Mouse (Mus musculus) cerebellum, adult 2 months (tissue): ENCODE measurements around the gene Usp2. TPM values are rescaled to one million over a fixed set of nuclear protein-coding genes. Genes with fewer than 3 reads are reported as not detected.

Source experiments
- DNase-seq, 2 experiments: peaks; one replicate each; pipeline ENCODE4 v3.0.0; 2021
- H3K27ac ChIP-seq: fragments of 200-500 bp; 2 replicates; pipeline ENCODE4 v1.5.1; 2012; ENCODE audit warnings: low read length, control low read depth, inconsistent platforms; ENCODE audit not compliant: insufficient read depth
- H3K27me3 ChIP-seq: fragments of 200-500 bp; 2 replicates; pipeline ENCODE4 v1.6.1; 2012; ENCODE audit warnings: inconsistent platforms, mild to moderate bottlenecking, low read length, moderate library complexity; ENCODE audit not compliant: control insufficient read depth, insufficient read depth
- H3K4me1 ChIP-seq: fragments of 200-500 bp; 2 replicates; pipeline ENCODE4 v1.6.1; 2011; ENCODE audit warnings: low read length; ENCODE audit not compliant: control insufficient read depth, insufficient read depth
- H3K4me3 ChIP-seq: fragments of 200-500 bp; replicated peaks from 2 replicates; pipeline ENCODE3; 2011; ENCODE audit warnings: mild to moderate bottlenecking, low read depth, low read length, control low read depth; ENCODE audit not compliant: insufficient read depth
- CTCF ChIP-seq: fragments of 200-500 bp; IDR thresholded peaks from 2 replicates; pipeline ENCODE4 v1.5.1; 2011; ENCODE audit warnings: low read depth, mild to moderate bottlenecking, control low read depth, low read length, moderate library complexity, borderline replicate concordance; ENCODE audit not compliant: insufficient read depth
- POLR2A ChIP-seq: fragments of 200-500 bp; IDR thresholded peaks from 2 replicates; pipeline ENCODE4 v1.6.1; 2011; ENCODE audit warnings: low read length, control low read depth, borderline replicate concordance; ENCODE audit not compliant: insufficient read depth
- WGBS: fragments of 180-500 bp; shearing (Covaris S2); methylation state at CpG from one replicate; pipeline ENCODE4 v1.1.7; 2018; 5-methylcytosine and 5-hydroxymethylcytosine counted together
- polyA plus RNA-seq: library from polyadenylated mRNA; depleted of rRNA; stranded (reverse); fragments of >200 nt; gene quantifications from 2 replicates; pipeline ENCODE4 v1.2.3, GENCODE M21; 2012

Gene Usp2
- polyA plus RNA-seq, 1 experiment = 43.5 TPM

DNA sequence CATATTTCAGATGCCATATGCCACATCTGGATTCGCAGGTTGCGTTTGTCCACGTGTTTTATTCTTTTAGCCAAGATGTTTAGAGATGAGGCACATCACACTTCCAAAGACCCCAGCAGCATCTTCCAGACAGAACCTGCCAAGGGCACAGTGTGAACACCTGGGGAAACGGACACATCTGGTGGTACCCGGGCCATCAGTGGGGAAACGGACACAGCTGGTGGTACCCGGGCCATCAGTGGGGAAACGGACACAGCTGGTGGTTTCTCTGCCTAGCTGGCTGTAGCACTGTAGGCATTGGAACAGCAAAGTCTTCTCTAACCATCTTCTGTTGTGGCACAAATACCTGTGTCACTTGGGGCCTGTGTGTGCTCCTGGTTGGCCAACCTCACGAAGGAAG is 29.0 kb downstream of the Usp2 start:
- no peak overlapping the region for H3K27ac ChIP-seq
- DNase-seq = no peak
- no peak overlapping the region for H3K4me3 ChIP-seq
- no peaks in the 10 kb centered on the region for H3K27me3 ChIP-seq
- no peak for TF ChIP-seq POLR2A
- TF ChIP-seq CTCF = no peak
- 75% methylated on average over 9 of the region's 9 CpGs for WGBS
- peaks cover 22% of the 10 kb centered on the region for H3K4me1 ChIP-seq

DNA sequence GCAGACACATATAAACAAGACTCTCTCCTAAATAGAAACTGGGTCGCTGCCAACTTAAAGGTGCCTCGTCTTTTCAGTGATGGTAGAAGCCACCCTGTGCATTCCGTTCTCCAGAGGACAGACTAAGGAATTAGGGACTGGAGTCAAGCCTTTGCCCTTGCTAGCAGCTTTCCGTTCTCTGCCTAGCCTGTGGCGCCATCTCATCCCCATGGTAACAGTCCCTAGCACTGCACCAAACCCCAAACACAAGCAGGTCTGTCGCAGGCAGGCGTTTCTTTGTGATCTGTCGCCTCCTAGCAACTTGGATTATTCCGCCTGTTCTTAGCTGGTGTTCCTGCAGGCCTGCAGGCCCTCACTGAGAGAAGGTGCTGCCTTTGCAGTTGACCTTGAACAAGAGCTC is 29.7 kb downstream of the Usp2 start:
- 28% methylated on average over 9 of the region's 9 CpGs for WGBS
- peaks cover 22% of the 10 kb centered on the region for H3K4me1 ChIP-seq
- no peak overlapping the region for H3K4me3 ChIP-seq
- no peak overlapping the region; the same call in 1 of the 2 replicates for H3K27ac ChIP-seq
- no peak for DNase-seq
- H3K27me3 ChIP-seq = no peaks in the 10 kb centered on the region
- TF ChIP-seq POLR2A (no peak), CTCF (no peak)

DNA sequence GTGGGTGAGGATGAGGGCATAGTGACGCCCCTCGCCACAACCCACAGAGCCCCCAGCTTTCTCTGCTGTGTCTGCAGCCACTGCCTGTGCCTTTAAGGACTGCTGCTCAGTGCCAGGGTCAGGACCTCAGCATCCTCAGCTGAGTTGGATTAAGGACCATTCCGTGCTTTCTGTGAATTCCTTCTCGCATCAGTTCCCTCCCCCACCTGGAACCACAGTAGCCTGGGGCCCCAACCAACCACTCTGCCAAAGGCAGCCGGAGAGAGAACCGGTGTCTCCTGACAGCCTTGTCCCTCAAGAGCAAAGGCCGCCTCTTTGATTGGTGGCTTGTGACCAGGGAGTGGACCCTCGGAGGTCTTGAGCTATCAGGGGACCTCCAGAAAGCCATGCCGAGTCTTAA is 34.7 kb downstream of the Usp2 start, which contains the start of gene Mfrp:
Mfrp (plus strand) TSS at position 240 of the 400 bp plus-strand sequence.
- Histone ChIP-seq H3K4me3 (no peak within 1 kb of the TSS), H3K4me1 (peaks cover 19% of the 10 kb centered on the region), H3K27ac (no peak within 1 kb of the TSS), H3K27me3 (no peaks in the 10 kb centered on the region)
- TF ChIP-seq POLR2A (no peak), CTCF (no peak)
- 73% methylated on average over 9 of the region's 9 CpGs for WGBS
- no peak for DNase-seq

DNA sequence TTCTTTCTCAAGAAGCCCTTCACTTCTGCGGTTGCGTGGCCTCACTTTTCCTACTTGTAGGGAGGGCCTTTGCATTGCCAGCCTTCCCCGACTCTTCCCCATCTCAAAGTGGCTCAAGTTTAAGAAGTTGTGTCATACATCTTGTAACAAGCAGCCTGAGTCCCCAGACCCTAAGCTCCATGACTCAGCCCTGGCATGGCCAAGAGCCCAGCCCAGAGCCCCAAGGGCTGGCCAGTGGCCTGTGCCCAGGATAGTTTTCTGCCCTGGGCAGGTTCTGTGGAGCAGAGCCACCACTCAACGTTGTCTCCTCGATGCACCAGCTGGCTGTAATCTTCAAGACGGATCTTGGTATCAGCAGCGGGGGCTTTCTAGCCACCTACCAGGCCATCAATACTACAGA is 38.1 kb downstream of the Usp2 start:
- no peak overlapping the region for H3K4me3 ChIP-seq
- no peak for TF ChIP-seq CTCF
- TF ChIP-seq POLR2A = no peak
- WGBS = 65% methylated on average over 7 of the region's 7 CpGs
- H3K27ac ChIP-seq = no peak overlapping the region
- H3K4me1 ChIP-seq = peaks cover 40% of the 10 kb centered on the region
- H3K27me3 ChIP-seq = no peaks in the 10 kb centered on the region
- DNase-seq = no peak

DNA sequence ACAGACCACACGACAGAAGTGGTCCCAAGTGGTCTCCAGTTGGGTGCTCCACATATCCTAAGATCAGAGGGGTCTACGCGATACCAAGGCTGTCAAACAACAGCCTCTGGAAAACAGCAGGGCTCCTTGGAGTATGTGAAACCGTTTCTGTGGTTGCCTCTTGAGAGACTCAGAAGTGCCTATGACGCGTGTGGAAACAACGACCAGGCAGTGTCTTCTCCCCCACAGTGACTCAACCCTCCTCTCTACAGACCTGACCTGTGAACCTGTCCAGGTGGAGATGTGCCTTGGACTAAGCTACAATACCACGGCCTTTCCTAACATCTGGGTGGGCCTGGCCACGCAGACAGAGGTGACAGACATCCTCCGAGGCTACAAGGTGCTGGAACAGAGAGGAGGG is 39.0 kb downstream of the Usp2 start:
- Histone ChIP-seq H3K27ac (no peak overlapping the region), H3K4me1 (peaks cover 40% of the 10 kb centered on the region), H3K4me3 (no peak overlapping the region), H3K27me3 (no peaks in the 10 kb centered on the region)
- DNase-seq = no peak
- TF ChIP-seq CTCF (no peak), POLR2A (no peak)
- 81% methylated on average over 10 of the region's 10 CpGs for WGBS

DNA sequence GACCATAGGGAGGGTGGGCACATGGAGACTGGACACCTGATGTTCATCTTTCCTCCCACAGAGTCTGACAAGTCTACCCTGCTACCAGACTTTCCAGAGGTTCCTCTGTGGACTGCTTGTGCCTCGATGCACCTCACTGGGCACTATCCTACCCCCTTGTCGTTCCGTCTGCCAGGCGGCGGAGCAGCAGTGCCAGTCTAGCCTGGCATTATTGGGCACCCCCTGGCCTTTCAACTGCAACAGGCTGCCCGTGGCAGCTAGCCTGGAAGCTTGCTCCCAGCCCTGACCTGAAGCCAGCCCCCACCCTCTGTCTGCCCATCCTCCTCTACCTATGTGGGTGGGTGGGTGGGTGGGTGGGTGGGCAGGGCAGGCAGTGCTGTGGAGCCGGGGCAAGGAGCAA is 39.4 kb downstream of the Usp2 start:
- no peaks in the 10 kb centered on the region for H3K27me3 ChIP-seq
- peaks cover 40% of the 10 kb centered on the region for H3K4me1 ChIP-seq
- 29% methylated on average over 7 of the region's 7 CpGs for WGBS
- no peak for DNase-seq
- H3K27ac ChIP-seq = no peak overlapping the region
- H3K4me3 ChIP-seq = no peak overlapping the region
- TF ChIP-seq CTCF (no peak), POLR2A (no peak)

DNA sequence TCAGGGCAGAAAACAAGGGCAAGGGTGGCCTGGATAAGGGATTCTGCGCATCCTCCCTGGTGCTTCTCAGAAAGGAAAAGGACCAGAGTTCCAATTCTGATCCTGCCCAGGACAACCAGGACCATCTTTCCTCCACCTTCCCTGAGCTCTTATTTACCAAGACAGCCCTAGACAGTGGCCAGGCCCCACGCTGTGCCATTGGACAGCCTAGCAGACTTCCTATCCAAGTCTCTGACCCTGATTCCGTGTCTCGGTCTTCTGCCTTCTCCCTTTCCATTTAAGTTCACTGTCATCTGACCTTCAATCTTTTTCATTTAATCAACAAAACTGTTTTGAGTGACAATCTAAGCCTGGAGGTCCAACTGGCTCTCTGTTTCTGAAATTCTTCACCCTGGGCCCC is 39.8 kb downstream of the Usp2 start:
- no peak overlapping the region for H3K4me3 ChIP-seq
- H3K4me1 ChIP-seq = peaks cover 40% of the 10 kb centered on the region
- H3K27ac ChIP-seq = no peak overlapping the region
- H3K27me3 ChIP-seq = no peaks in the 10 kb centered on the region
- TF ChIP-seq CTCF (no peak), POLR2A (no peak)
- DNase-seq = no peak
- WGBS = 20% methylated on average over 4 of the region's 4 CpGs

DNA sequence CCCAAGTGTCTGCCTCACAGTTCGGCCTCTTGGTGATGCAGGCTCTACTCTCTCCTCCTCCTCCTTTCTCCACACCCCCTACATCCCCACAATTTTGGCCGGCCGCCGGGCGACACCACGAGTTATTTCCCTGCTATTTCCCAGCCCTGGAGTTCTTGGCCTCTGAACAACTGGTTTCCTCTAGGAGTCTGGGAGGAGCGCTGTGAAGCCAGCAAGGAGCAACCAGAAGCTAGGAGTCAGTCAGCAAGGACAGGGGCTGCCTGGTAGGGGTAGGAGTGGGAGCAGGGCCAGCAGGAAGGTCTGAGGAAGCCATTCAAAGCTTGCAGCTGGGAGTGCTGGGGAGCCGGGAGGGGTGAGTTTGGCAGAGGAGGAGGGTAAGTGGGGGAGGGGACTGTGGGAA is 40.3 kb downstream of the Usp2 start, which contains the start of gene C1qtnf5:
C1qtnf5 (plus strand) TSS at position 136 of the 400 bp plus-strand sequence.
- DNase-seq = peak; percentile 61 to 68
- Histone ChIP-seq H3K4me3 (no peak within 1 kb of the TSS), H3K27me3 (no peaks in the 10 kb centered on the region), H3K27ac (no peak within 1 kb of the TSS), H3K4me1 (peaks cover 40% of the 10 kb centered on the region)
- TF ChIP-seq POLR2A = no peak
- no peak for TF ChIP-seq CTCF
- WGBS = 9% methylated on average over 8 of the region's 8 CpGs

DNA sequence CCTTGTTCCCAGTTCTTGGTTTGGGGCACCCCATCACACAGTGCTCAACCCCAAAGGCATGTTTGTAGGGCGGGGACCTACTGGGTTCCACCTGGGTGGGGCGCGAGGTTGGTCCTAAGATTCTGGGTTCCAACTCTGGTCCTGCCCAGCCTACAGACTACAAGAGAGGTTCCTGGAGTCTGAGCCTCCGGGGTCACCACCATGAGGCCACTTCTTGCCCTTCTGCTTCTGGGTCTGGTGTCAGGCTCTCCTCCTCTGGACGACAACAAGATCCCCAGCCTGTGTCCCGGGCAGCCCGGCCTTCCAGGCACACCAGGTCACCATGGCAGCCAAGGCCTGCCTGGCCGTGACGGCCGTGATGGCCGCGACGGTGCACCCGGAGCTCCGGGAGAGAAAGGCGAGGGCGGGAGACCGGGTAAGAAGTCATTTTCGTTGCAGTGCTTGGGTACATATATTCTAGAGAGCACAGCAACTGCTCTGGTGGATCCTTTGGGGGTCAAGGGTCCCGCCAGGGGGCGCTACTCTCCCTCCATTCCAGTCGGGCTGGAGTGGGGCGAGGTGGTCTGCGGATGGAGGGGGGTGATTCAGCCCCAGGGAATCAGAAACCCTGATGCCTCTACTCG is 40.8 kb downstream of the Usp2 start:
- no peak for DNase-seq
- no peak overlapping the region for H3K4me3 ChIP-seq
- peaks cover 40% of the 10 kb centered on the region for H3K4me1 ChIP-seq
- no peaks in the 10 kb centered on the region for H3K27me3 ChIP-seq
- no peak overlapping the region for H3K27ac ChIP-seq
- no peak for TF ChIP-seq POLR2A
- TF ChIP-seq CTCF = peak; percentile 33; the same call in 1 of the 2 replicates
- 33% methylated on average over 25 of the region's 25 CpGs for whole genome bisulfite sequencing
